Mouse (Mus musculus) megakaryocyte, adult 5-6 weeks (primary cell): Measurements from ENCODE around the gene Rfk. TPM values are rescaled to one million over a fixed set of nuclear protein-coding genes. Genes with fewer than 3 reads are reported as not detected.

ENCODE experiments used
- ATAC-seq: 2 replicates; pipeline ENCODE4 v1.8.0; 2016; ENCODE audit warnings: mild to moderate bottlenecking, inconsistent platforms; ENCODE audit not compliant: poor library complexity, severe bottlenecking
- total RNA-seq, 2 experiments: library from RNA; stranded (forward) in 1 of 2; stranded (reverse) in 1 of 2; fragments of 153-499, 151-499 nt in 1 of 2; fragments of 221-1000, 200-1000 nt in 1 of 2; gene quantifications; 2 replicates each; pipeline versions ENCODE4 v1.2.3 to v1.2.4; 2015 to 2017

The Rfk gene
- total RNA-seq, 2 experiments from 2014 or later: 24.0 to 70.8 TPM

- peak; percentile 77 for ATAC-seq
These were observed 10.9 kb upstream of the Rfk start for GRCm38 (mm10) chr19:17382807-17383397.

GRCm38 (mm10) chr19:17385022-17385421 lies 8.8 kb upstream of the Rfk start:
- ATAC-seq: no peak

DNA sequence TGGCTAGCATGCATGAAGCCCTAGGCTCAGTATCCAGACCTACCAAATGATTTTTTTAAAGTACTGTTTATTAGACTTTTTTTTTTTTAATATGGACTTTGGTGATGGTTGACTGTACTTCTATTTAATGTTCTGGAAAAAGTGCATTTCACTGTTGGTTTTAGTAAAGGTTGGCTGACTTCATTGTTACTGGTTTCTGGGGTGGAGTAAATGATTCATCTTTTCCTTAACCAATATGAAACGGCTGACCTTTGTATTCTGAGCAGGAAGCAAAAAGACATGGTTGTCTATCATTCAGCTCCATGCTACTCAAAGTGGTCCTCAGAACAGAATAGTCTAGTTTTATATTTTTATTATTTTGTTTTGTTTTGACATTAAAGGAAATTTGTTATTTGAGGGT lies 8.4 kb upstream of the Rfk start:
- ATAC-seq: no peak

DNA sequence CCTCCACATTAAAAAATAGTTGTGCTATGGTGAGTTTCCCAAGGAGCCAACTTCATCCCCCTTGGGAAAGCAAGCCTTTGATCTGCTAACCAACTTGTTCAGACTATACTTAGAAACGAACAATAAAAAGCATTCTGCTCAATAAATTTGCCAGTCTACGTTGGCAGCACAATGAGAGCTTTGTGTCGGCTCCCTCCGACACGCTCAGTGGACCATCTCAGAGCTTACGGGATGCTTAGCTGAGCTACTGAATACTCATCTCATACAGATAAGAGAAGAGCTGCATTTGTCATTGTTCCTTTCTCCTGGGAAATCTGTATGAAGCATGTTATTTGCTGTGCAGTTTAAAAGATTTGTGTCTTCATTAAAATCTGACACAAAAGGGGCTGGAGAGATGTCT lies 7.4 kb upstream of the Rfk start:
- no peak for ATAC-seq

DNA sequence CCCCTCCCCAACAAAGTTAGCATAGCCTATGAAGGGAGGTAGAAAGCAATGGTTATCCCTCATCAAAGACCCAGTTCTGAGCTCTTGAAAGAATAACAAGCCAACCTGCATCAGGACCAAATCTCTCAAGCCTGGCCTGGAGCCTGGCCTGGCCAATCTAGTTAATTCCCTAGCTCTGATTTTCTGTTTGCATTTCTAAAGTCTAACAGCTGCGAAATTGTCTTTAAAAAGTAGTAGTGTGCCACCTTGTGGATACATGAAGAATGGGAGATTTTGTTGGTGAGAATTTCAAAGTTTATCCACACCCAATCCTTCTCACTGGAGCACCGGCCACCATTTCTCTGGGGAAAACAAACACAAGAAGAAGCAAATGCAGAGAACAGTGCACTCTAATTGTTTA lies 5.4 kb upstream of the Rfk start:
- peak; percentile 65 for ATAC-seq

GRCm38 (mm10) chr19:17392866-17393265 lies 977 bp upstream of the Rfk start:
- ATAC-seq: no peak

GRCm38 (mm10) chr19:17396802-17397201 lies 3.0 kb downstream of the Rfk start:
- ATAC-seq: no peak

- no peak for ATAC-seq
These were observed 4.1 kb downstream of the Rfk start for GRCm38 (mm10) chr19:17397922-17398321.

DNA sequence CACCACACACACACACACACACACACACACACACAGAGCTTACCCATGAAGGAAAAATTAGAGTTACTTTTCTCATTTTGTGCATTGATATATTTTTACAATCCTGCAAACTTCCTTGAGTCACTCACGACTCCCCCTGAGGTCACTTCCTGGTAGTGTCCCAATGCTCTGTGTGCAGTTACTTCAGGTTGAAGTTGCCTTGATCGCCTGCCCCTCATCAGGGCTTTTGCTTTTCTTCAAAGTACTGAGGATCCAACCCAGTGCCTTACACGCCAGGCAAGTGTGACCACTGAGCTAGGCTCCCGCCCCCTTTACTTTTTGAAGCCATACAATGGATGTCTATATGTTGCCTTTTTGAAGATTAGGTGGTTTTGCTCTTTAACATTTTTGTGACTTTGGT lies 6.1 kb downstream of the Rfk start:
- no peak for ATAC-seq

- ATAC-seq: no peak
These were observed 6.7 kb downstream of the Rfk start for GRCm38 (mm10) chr19:17400571-17400970.

GRCm38 (mm10) chr19:17403175-17403574 lies 9.3 kb downstream of the Rfk start:
- ATAC-seq: no peak

- ATAC-seq: no peak
These were observed 13.0 kb downstream of the Rfk start for GRCm38 (mm10) chr19:17406823-17407222.

DNA sequence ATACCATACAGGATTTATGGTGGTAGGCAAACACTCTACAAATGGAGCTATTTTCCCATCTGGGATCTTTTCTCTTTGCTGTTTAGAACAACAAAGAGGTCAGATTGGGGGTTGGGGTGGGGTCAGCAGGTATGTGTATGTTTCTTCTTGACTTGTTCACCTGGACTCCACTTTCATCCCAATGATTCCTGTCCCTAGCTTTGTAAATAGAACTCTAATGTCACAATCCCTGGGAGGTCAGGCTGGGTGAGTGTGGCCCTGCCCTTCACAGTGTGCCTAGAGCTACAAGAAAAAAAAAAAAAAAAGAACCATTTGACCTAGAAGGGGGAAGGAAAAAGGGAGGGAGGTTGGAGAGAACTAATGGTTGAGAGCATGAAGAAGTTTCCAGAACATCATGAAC lies 14.7 kb downstream of the Rfk start:
- no peak for ATAC-seq

DNA sequence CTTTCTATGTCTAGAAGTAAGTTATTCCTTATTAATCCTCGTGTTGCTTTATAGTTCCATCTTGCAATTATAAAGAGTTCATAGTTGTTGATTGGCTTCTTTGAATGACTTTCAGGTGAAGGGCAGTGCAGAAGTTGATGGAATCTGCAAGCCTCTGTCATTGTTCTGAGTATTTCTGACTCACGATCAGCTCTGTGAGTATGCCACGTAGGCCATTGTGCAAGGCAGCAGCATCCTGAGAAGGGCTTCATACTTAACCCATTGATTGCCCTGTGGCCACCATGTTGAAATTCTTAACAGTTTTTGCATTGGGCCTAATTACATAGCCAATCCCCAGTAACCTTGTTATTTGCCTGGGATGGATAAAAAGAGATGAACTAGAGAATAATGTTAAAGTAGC lies 15.5 kb downstream of the Rfk start:
- ATAC-seq: no peak

DNA sequence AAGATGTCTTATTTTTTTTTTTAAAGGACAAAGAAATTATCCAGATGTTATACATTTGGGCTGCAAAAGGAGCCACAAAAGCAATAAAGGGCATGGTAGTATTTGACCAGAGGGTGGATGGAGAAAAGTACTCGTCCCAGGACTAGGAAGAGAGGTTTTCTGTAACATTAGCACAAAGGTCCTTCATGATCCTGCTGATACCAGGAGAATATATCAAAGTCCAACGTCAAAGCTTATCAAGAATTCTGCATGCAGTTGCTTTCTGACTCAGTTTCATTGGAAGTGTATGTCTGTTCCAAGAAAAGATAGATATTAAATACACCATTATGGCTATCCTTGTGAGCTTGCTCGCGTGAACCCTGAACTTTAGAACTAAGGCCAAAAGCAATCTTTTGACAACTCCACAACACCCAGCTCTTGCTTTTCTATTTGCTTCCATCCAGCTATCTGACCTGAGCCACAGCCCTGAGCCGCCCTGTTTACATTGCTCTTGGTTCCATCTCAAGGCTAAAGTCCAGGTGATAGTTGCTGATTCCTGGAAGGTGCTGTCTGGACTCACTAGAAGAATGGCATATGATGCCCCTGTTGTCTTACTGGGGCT lies 16.7 kb downstream of the Rfk start:
- no peak for ATAC-seq

- no peak for ATAC-seq
These were observed 19.1 kb downstream of the Rfk start for GRCm38 (mm10) chr19:17412915-17413459.

DNA sequence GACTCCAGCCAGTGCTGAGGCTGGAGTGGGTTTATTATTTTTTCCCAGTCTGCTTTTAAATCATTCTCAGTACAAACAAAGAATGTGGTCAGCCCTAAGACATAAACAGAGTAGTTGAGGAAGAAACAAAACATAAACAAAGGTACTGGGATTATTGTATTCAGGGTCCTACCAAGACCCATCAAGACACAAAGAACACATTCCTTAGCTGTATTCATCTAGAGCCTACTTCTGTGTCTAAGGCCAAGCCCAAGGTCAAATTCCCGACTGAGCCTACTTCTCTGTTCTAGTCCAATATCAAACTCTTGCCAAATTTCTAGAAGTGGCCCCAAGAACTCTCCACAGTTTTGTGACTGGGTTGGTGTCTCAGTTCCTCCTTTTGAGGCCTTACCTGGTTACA lies 24.0 kb downstream of the Rfk start:
- no peak for ATAC-seq

DNA sequence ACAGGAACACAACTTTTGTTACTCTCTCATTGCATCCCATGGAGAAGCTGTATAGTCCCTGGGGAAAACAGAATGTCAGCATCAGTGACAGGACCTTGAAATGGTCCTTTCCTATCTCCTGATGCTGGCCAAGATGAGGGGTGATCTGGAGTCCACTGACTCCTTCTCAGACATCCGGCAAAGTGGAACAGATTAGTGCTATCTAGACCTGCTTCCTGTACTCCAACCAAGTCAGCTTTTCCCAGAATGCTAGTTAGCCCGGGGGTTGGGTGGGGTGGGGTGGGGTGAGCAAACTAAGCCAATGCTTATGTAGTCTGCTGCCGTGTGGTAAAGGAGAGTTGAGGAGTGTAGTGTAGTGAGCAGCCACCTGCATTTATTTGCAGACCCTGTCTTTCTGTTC lies 29.5 kb downstream of the Rfk start:
- ATAC-seq: no peak

DNA sequence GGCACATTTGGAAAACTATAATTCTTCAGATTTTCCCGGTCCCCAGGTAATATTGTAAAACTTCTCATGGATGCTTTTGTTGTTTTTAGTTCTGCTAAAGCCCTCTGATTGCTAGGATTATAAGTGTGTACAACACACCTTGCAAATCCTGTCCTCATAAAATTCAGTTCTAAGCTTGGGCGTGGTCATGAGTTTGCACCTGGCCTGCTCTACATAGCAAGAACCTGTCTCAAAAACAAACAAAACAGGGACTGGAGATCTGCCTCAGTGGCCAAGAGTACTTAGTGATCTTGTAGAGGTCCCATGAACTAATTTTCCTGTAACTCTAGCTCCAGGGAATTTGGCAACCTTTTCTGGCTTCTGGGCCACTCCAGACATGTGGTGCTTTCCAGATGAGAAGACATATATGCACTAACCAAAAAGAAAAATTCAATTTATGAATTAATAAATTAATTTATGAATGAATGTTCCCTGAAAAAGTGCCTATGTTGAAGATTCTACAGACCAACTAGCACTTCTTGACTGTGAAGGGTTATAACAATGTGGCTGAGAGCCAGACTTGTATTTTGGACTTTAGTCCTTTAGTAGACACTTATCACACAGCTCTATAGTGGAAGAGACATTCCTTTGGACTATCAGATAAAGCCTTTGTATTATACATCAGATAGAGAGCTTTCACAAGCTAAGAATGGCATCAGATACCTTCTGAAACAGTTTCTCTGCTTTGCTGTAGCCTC lies 34.1 kb downstream of the Rfk start:
- no peak for ATAC-seq

DNA sequence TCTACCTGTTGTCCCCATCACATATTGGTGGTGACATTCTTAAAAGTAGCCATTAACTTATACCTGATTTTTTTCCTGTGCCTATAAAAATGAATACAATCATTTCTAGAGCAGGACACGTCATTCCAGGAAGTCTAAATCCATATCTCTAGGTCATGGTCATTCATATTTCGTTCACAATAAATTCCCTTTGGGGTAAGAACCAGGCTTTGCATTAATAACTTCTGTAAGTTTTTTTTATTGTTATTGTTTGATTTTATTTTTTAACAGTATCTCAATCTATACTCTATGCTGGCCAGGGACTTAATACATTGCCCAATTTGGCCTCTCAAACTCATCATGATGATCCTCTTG lies 34.7 kb downstream of the Rfk start:
- ATAC-seq: no peak

GRCm38 (mm10) chr19:17436651-17437050 lies 42.8 kb downstream of the Rfk start:
- ATAC-seq: no peak

DNA sequence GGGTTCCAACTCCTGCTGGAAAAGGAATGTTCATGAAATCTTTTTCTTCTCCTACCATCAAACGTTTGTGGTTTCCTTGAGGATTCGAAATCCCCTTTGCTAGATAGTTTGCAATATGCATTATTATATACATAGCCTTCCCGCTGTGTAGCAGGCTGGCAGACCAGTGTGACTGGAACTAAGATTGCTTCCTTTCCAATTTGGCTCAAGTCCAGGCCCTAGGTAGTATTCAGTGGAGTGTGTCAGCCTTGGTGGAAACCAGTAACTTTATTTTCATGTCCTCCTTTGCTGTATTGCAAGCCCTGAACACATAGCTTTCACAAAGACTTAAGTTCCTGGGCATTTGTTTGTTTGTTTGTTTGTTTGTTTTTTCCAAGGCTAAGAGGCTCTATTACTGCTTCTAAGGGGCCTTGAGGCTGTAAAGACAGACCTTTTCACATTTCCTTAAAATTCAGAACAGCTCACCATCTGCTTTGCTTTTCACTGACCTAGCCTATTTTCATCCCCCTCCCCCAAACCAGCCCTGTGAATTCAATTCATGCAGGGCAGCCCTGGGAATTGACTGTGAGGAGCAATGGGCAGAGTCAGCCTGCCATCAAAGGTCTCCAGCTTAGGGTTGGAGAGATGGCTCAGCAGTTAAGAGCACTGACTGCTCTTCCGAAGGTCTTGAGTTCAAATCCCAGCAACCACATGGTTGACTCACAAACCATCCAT lies 45.8 kb downstream of the Rfk start:
- no peak for ATAC-seq
